Mouse (Mus musculus): ENCODE data around the gene Stim2. TPM values are rescaled to one million over a fixed set of nuclear protein-coding genes. Genes with fewer than 3 reads are reported as not detected.

Stim2 gene
- total and polyA plus RNA-seq, 2 experiments: 12.2 to 13.2 TPM

GRCm38 (mm10) chr5:53994576-53994975 is 3.7 kb upstream of the Stim2 start:
- Histone ChIP-seq H3K9ac (ENCODE audit: low read depth, low read length) (no peak overlapping the region), H3K4me3 (ENCODE audit: insufficient read depth, low read depth, low read length) (no peak overlapping the region), H3K4me1 (ENCODE audit: control insufficient read depth, insufficient read depth, low read length) (peaks cover 17% of the 10 kb centered on the region; the same call in 1 of the 2 replicates), H3K36me3 (ENCODE audit: control insufficient read depth, insufficient read depth, low read length) (no peaks in the 10 kb centered on the region), H3K27ac (replicated peaks; ENCODE audit: insufficient read depth, low read depth, low read length) (no peak overlapping the region), H3K27me3 (ENCODE audit: control insufficient read depth, insufficient read depth, low read length) (no peaks in the 10 kb centered on the region), H3K79me2 (ENCODE audit: control insufficient read depth, insufficient read depth, low read length) (no peaks in the 10 kb centered on the region)
- TF ChIP-seq POLR2A (IDR thresholded peaks at IDR 0.05; ENCODE audit: extremely low read depth, insufficient read depth, low read length) (no peak), CTCF (IDR thresholded peaks at IDR 0.05; ENCODE audit: low read depth, low read length) (no peak)
- WGBS: 26% methylated on average over 4 of the region's 4 CpGs
- no peak for DNase-seq (ENCODE audit: extremely low read depth, low read depth, low spot score)

DNA sequence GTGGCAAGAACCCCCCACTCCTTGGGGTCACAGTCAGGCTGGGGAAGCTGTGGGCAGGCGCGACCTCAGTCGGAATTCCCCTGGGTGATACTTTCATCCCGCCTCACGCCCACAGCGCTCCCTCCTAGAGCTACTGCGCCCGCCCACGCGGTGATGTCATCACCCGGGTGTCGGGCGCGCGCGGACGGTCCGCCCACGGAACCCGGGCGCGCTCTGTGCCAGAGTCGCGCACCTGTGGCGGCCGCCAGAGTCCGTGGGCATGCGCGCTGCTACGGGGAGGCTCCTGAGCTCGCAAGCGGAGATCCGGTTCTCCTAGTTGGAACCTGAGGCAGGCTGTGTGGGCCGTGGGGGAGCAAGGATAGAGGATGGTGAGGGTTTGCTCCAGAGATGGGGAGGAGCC is 3.0 kb upstream of the Stim2 start:
- WGBS: under 1% methylated on average over 34 of the region's 34 CpGs
- Histone ChIP-seq H3K27ac (replicated peaks; ENCODE audit: insufficient read depth, low read depth, low read length) (peak overlapping the region; percentile 49), H3K4me3 (ENCODE audit: insufficient read depth, low read depth, low read length) (peak overlapping the region; percentile 59), H3K27me3 (ENCODE audit: control insufficient read depth, insufficient read depth, low read length) (no peaks in the 10 kb centered on the region), H3K9ac (ENCODE audit: low read depth, low read length) (peak overlapping the region; percentile 70), H3K79me2 (ENCODE audit: control insufficient read depth, insufficient read depth, low read length) (no peaks in the 10 kb centered on the region; the same call in 1 of the 2 replicates), H3K36me3 (ENCODE audit: control insufficient read depth, insufficient read depth, low read length) (no peaks in the 10 kb centered on the region), H3K4me1 (ENCODE audit: control insufficient read depth, insufficient read depth, low read length) (peaks cover 20% of the 10 kb centered on the region)
- TF ChIP-seq POLR2A (IDR thresholded peaks at IDR 0.05; ENCODE audit: extremely low read depth, insufficient read depth, low read length) (peak; percentile 6; the same call in 1 of the 2 replicates), CTCF (IDR thresholded peaks at IDR 0.05; ENCODE audit: low read depth, low read length) (no peak)
- DNase-seq (ENCODE audit: extremely low read depth, low read depth, low spot score): peak; percentile 57

GRCm38 (mm10) chr5:53996822-53997221 is 1.5 kb upstream of the Stim2 start:
- H3K4me1 ChIP-seq (ENCODE audit: control insufficient read depth, insufficient read depth, low read length): peaks cover 22% of the 10 kb centered on the region

GRCm38 (mm10) chr5:53998743-53999460 is 603 bp downstream of the Stim2 start:
- DNase-seq (ENCODE audit: extremely low read depth, low read depth, low spot score): no peak
- WGBS: under 1% methylated on average over 74 of the region's 76 CpGs
- TF ChIP-seq POLR2A (IDR thresholded peaks at IDR 0.05; ENCODE audit: extremely low read depth, insufficient read depth, low read length) (no peak), CTCF (IDR thresholded peaks at IDR 0.05; ENCODE audit: low read depth, low read length) (no peak)
- peak overlapping the region; percentile 97 for H3K9ac ChIP-seq (ENCODE audit: low read depth, low read length)
- peak overlapping the region; percentile 92 for H3K27ac ChIP-seq (replicated peaks; ENCODE audit: insufficient read depth, low read depth, low read length)
- no peaks in the 10 kb centered on the region for H3K36me3 ChIP-seq (ENCODE audit: control insufficient read depth, insufficient read depth, low read length)
- H3K79me2 ChIP-seq (ENCODE audit: control insufficient read depth, insufficient read depth, low read length): peaks cover 7% of the 10 kb centered on the region; the same call in 1 of the 2 replicates
- H3K27me3 ChIP-seq (ENCODE audit: control insufficient read depth, insufficient read depth, low read length): no peaks in the 10 kb centered on the region
- peaks cover 17% of the 10 kb centered on the region for H3K4me1 ChIP-seq (ENCODE audit: control insufficient read depth, insufficient read depth, low read length)
- peak overlapping the region; percentile 97 for H3K4me3 ChIP-seq (ENCODE audit: insufficient read depth, low read depth, low read length)

More at GRCm38 (mm10) chr5:53996822-53997221, 1.5 kb upstream of the Stim2 start:
- Histone ChIP-seq H3K27ac (replicated peaks; ENCODE audit: insufficient read depth, low read depth, low read length) (no peak overlapping the region), H3K36me3 (ENCODE audit: control insufficient read depth, insufficient read depth, low read length) (no peaks in the 10 kb centered on the region), H3K79me2 (ENCODE audit: control insufficient read depth, insufficient read depth, low read length) (no peaks in the 10 kb centered on the region; the same call in 1 of the 2 replicates), H3K27me3 (ENCODE audit: control insufficient read depth, insufficient read depth, low read length) (no peaks in the 10 kb centered on the region), H3K4me3 (ENCODE audit: insufficient read depth, low read depth, low read length) (no peak overlapping the region), H3K9ac (ENCODE audit: low read depth, low read length) (no peak overlapping the region)
- WGBS: 83% methylated on average over 6 of the region's 6 CpGs
- no peak for DNase-seq (ENCODE audit: extremely low read depth, low read depth, low spot score)
- TF ChIP-seq CTCF (IDR thresholded peaks at IDR 0.05; ENCODE audit: low read depth, low read length) (no peak), POLR2A (IDR thresholded peaks at IDR 0.05; ENCODE audit: extremely low read depth, insufficient read depth, low read length) (no peak)

DNA sequence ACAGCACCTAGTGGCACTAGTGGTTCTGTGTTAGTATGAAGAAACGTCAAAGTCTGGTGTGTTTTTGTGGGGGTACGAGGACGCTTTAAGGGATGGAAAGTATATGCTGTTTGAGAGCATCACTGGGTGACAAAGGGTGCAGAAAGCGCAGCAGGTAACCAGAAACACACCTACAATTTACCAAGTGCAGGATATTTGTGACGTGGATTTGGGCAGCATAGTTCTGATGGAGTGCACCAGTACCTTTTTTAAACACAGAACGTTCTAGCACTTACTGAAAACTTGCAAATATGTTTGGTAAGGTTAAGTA is 1.1 kb downstream of the Stim2 start:
- peak overlapping the region; percentile 97 for H3K9ac ChIP-seq (ENCODE audit: low read depth, low read length)
- no peaks in the 10 kb centered on the region for H3K27me3 ChIP-seq (ENCODE audit: control insufficient read depth, insufficient read depth, low read length)
- H3K4me1 ChIP-seq (ENCODE audit: control insufficient read depth, insufficient read depth, low read length): peaks cover 16% of the 10 kb centered on the region
- WGBS: under 1% methylated on average over 6 of the region's 6 CpGs
- peak overlapping the region; percentile 97 for H3K4me3 ChIP-seq (ENCODE audit: insufficient read depth, low read depth, low read length)
- H3K27ac ChIP-seq (replicated peaks; ENCODE audit: insufficient read depth, low read depth, low read length): peak overlapping the region; percentile 92
- H3K79me2 ChIP-seq (ENCODE audit: control insufficient read depth, insufficient read depth, low read length): peaks cover 10% of the 10 kb centered on the region
- peak; percentile 62 for DNase-seq (ENCODE audit: extremely low read depth, low read depth, low spot score)
- no peaks in the 10 kb centered on the region for H3K36me3 ChIP-seq (ENCODE audit: control insufficient read depth, insufficient read depth, low read length)
- TF ChIP-seq CTCF (IDR thresholded peaks at IDR 0.05; ENCODE audit: low read depth, low read length) (no peak), POLR2A (IDR thresholded peaks at IDR 0.05; ENCODE audit: extremely low read depth, insufficient read depth, low read length) (no peak)

- Histone ChIP-seq H3K4me3 (ENCODE audit: insufficient read depth, low read depth, low read length) (peak overlapping the region; percentile 97), H3K36me3 (ENCODE audit: control insufficient read depth, insufficient read depth, low read length) (no peaks in the 10 kb centered on the region), H3K27me3 (ENCODE audit: control insufficient read depth, insufficient read depth, low read length) (no peaks in the 10 kb centered on the region), H3K79me2 (ENCODE audit: control insufficient read depth, insufficient read depth, low read length) (peaks cover 10% of the 10 kb centered on the region), H3K4me1 (ENCODE audit: control insufficient read depth, insufficient read depth, low read length) (peaks cover 14% of the 10 kb centered on the region), H3K27ac (replicated peaks; ENCODE audit: insufficient read depth, low read depth, low read length) (peak overlapping the region; percentile 92), H3K9ac (ENCODE audit: low read depth, low read length) (peak overlapping the region; percentile 67)
- TF ChIP-seq CTCF (IDR thresholded peaks at IDR 0.05; ENCODE audit: low read depth, low read length) (no peak), POLR2A (IDR thresholded peaks at IDR 0.05; ENCODE audit: extremely low read depth, insufficient read depth, low read length) (no peak)
- DNase-seq (ENCODE audit: extremely low read depth, low read depth, low spot score): no peak
- 1% methylated on average over 2 of the region's 2 CpGs for whole genome bisulfite sequencing
Observed at GRCm38 (mm10) chr5:53999831-54000230, 1.5 kb downstream of the Stim2 start.

Measured in liver, adult 2 months (tissue).